Mouse (Mus musculus): ENCODE data around the gene Lamb3.

DNA sequence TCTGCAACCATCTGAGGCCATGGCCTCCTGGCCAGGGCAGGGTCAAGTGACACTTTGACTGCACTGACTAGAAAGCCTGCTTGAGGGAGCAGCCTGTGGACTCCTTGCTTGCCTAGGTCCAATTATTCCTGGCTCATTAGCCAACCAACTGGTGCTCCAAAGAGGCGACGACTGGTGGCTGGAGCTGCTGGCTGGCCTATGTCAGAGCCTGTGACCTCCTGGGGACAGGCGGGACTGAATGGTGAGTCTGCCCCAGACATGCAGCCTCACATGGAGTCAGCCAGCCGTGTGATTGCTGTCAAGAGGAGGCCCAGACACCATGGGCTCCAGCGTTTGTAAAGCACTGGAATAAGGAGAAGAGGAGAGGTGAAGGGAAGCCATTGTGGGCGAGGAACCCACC lies 153.7 kb downstream of the Lamb3 start:
- no peak for TF ChIP-seq POLR2A (IDR thresholded peaks at IDR 0.05; ENCODE audit: extremely low read depth, insufficient read depth, low read length)
- no peak for TF ChIP-seq CTCF (IDR thresholded peaks at IDR 0.05; ENCODE audit: low read depth, low read length)

All from liver, adult 2 months (tissue).